Mouse (Mus musculus): ENCODE measurements at regions not wholly inside any gene's neighbourhood (a gene's known extent, or its start where the extent isn't known, plus 50 kb on each side); places are given as distances from the start of the nearest gene placed in this dataset.
"Not testable (repeated sequence)": the region's sequence is repeated elsewhere in the genome, so short reads cannot be mapped to it uniquely, and the experiment has no call there.

GRCm38 (mm10) chr1:189507301-189507700, 105.2 kb upstream of the Kcnk2 start:
- peaks cover 19% of the 10 kb centered on the region for H3K9me3 ChIP-seq
- not testable (repeated sequence) for H3K27me3 ChIP-seq (ENCODE audit: poor library complexity, severe bottlenecking); H3K4me1 ChIP-seq; H3K36me3 ChIP-seq (replicated peaks); DNase-seq (ENCODE audit: extremely low spot score, low spot score); H3K4me3 ChIP-seq; H3K27ac ChIP-seq
- WGBS = 79% methylated on average over 1 of the region's 1 CpGs

GRCm38 (mm10) chr1:189499703-189500102, 97.6 kb upstream of the Kcnk2 start:
- DNase-seq (ENCODE audit: extremely low spot score, low spot score) = no peak

GRCm38 (mm10) chr1:189499141-189499540, 97.1 kb upstream of the Kcnk2 start:
- WGBS = 77% methylated on average over 4 of the region's 4 CpGs
- no peak for DNase-seq (ENCODE audit: extremely low spot score, low spot score)
- H3K4me1 ChIP-seq = peaks cover 15% of the 10 kb centered on the region
- no peaks in the 10 kb centered on the region for H3K27me3 ChIP-seq (ENCODE audit: poor library complexity, severe bottlenecking)
- H3K4me3 ChIP-seq = no peak overlapping the region
- no peak overlapping the region for H3K27ac ChIP-seq
- no peaks in the 10 kb centered on the region for H3K9me3 ChIP-seq
- H3K36me3 ChIP-seq (replicated peaks) = no peaks in the 10 kb centered on the region

More at GRCm38 (mm10) chr1:189499703-189500102, 97.6 kb upstream of the Kcnk2 start:
- Histone ChIP-seq H3K9me3 (no peaks in the 10 kb centered on the region), H3K4me3 (no peak overlapping the region), H3K36me3 (replicated peaks) (no peaks in the 10 kb centered on the region), H3K27me3 (ENCODE audit: poor library complexity, severe bottlenecking) (no peaks in the 10 kb centered on the region), H3K27ac (no peak overlapping the region), H3K4me1 (peaks cover 10% of the 10 kb centered on the region)
- WGBS = 84% methylated on average over 3 of the region's 3 CpGs

GRCm38 (mm10) chr1:189497031-189497430, 95.0 kb upstream of the Kcnk2 start:
- Histone ChIP-seq H3K36me3 (replicated peaks) (no peaks in the 10 kb centered on the region), H3K27me3 (ENCODE audit: poor library complexity, severe bottlenecking) (no peaks in the 10 kb centered on the region), H3K4me1 (peaks cover 16% of the 10 kb centered on the region), H3K4me3 (no peak overlapping the region), H3K9me3 (no peaks in the 10 kb centered on the region), H3K27ac (no peak overlapping the region)
- no peak for DNase-seq (ENCODE audit: extremely low spot score, low spot score)
- 86% methylated on average over 9 of the region's 9 CpGs for WGBS

GRCm38 (mm10) chr1:189495386-189496150, 93.5 kb upstream of the Kcnk2 start:
- Histone ChIP-seq H3K27me3 (ENCODE audit: poor library complexity, severe bottlenecking) (no peaks in the 10 kb centered on the region), H3K36me3 (replicated peaks) (no peaks in the 10 kb centered on the region), H3K27ac (no peak overlapping the region), H3K4me3 (no peak overlapping the region), H3K4me1 (peaks cover 16% of the 10 kb centered on the region), H3K9me3 (no peaks in the 10 kb centered on the region)
- 84% methylated on average over 11 of the region's 11 CpGs for WGBS
- no peak for DNase-seq (ENCODE audit: extremely low spot score, low spot score)

GRCm38 (mm10) chr1:189494896-189495295, 92.8 kb upstream of the Kcnk2 start:
- no peaks in the 10 kb centered on the region for H3K36me3 ChIP-seq (replicated peaks)
- no peaks in the 10 kb centered on the region for H3K27me3 ChIP-seq (ENCODE audit: poor library complexity, severe bottlenecking)
- no peaks in the 10 kb centered on the region for H3K9me3 ChIP-seq
- WGBS = 50% methylated on average over 11 of the region's 11 CpGs
- H3K4me1 ChIP-seq = peaks cover 16% of the 10 kb centered on the region
- H3K27ac ChIP-seq = no peak overlapping the region
- no peak for DNase-seq (ENCODE audit: extremely low spot score, low spot score)
- no peak overlapping the region for H3K4me3 ChIP-seq

GRCm38 (mm10) chr1:189485336-189485735, 83.3 kb upstream of the Kcnk2 start:
- Histone ChIP-seq H3K4me1 (no peaks in the 10 kb centered on the region), H3K27me3 (ENCODE audit: poor library complexity, severe bottlenecking) (no peaks in the 10 kb centered on the region), H3K9me3 (no peaks in the 10 kb centered on the region), H3K36me3 (replicated peaks) (no peaks in the 10 kb centered on the region), H3K27ac (no peak overlapping the region), H3K4me3 (no peak overlapping the region)
- WGBS = 95% methylated on average over 4 of the region's 4 CpGs
- DNase-seq (ENCODE audit: extremely low spot score, low spot score) = no peak

GRCm38 (mm10) chr1:189483331-189483730, 81.3 kb upstream of the Kcnk2 start:
- no peak for DNase-seq (ENCODE audit: extremely low spot score, low spot score)
- no peaks in the 10 kb centered on the region for H3K4me1 ChIP-seq
- H3K27ac ChIP-seq = no peak overlapping the region
- no peaks in the 10 kb centered on the region for H3K36me3 ChIP-seq (replicated peaks)
- 91% methylated on average over 7 of the region's 7 CpGs for WGBS
- no peaks in the 10 kb centered on the region for H3K27me3 ChIP-seq (ENCODE audit: poor library complexity, severe bottlenecking)
- no peaks in the 10 kb centered on the region for H3K9me3 ChIP-seq
- no peak overlapping the region for H3K4me3 ChIP-seq

GRCm38 (mm10) chr1:189478051-189478450, 76.0 kb upstream of the Kcnk2 start:
- no peak for DNase-seq (ENCODE audit: extremely low spot score, low spot score)
- WGBS = 90% methylated on average over 6 of the region's 6 CpGs
- Histone ChIP-seq H3K27me3 (ENCODE audit: poor library complexity, severe bottlenecking) (no peaks in the 10 kb centered on the region), H3K4me1 (no peaks in the 10 kb centered on the region), H3K9me3 (no peaks in the 10 kb centered on the region), H3K4me3 (no peak overlapping the region), H3K36me3 (replicated peaks) (no peaks in the 10 kb centered on the region), H3K27ac (no peak overlapping the region)

- Histone ChIP-seq H3K4me3 (no peak overlapping the region), H3K27me3 (ENCODE audit: poor library complexity, severe bottlenecking) (no peaks in the 10 kb centered on the region), H3K4me1 (no peaks in the 10 kb centered on the region), H3K9me3 (no peaks in the 10 kb centered on the region), H3K27ac (no peak overlapping the region), H3K36me3 (replicated peaks) (no peaks in the 10 kb centered on the region)
- WGBS = 97% methylated on average over 14 of the region's 14 CpGs
- DNase-seq (ENCODE audit: extremely low spot score, low spot score) = no peak
Observed at GRCm38 (mm10) chr1:189476796-189477195, 74.7 kb upstream of the Kcnk2 start.

- Histone ChIP-seq H3K27me3 (ENCODE audit: poor library complexity, severe bottlenecking) (no peaks in the 10 kb centered on the region), H3K4me3 (no peak overlapping the region), H3K4me1 (no peaks in the 10 kb centered on the region), H3K9me3 (no peaks in the 10 kb centered on the region), H3K27ac (no peak overlapping the region), H3K36me3 (replicated peaks) (no peaks in the 10 kb centered on the region)
- DNase-seq (ENCODE audit: extremely low spot score, low spot score) = no peak
- 92% methylated on average over 4 of the region's 4 CpGs for WGBS
Observed at GRCm38 (mm10) chr1:189473071-189473470, 71.0 kb upstream of the Kcnk2 start.

GRCm38 (mm10) chr1:189458421-189458820, 56.3 kb upstream of the Kcnk2 start:
- Histone ChIP-seq H3K4me1 (peaks cover 20% of the 10 kb centered on the region), H3K36me3 (replicated peaks) (no peaks in the 10 kb centered on the region), H3K27me3 (ENCODE audit: poor library complexity, severe bottlenecking) (no peaks in the 10 kb centered on the region), H3K27ac (no peak overlapping the region), H3K9me3 (no peaks in the 10 kb centered on the region), H3K4me3 (no peak overlapping the region)
- WGBS = 52% methylated on average over 3 of the region's 3 CpGs
- DNase-seq (ENCODE audit: extremely low spot score, low spot score) = no peak

Data from forebrain, embryonic 10.5 days (tissue).